Mouse (Mus musculus): ENCODE measurements at regions not wholly inside any gene's neighbourhood (a gene's known extent, or its start where the extent isn't known, plus 50 kb on each side); places are given as distances from the start of the nearest gene placed in this dataset.

DNA sequence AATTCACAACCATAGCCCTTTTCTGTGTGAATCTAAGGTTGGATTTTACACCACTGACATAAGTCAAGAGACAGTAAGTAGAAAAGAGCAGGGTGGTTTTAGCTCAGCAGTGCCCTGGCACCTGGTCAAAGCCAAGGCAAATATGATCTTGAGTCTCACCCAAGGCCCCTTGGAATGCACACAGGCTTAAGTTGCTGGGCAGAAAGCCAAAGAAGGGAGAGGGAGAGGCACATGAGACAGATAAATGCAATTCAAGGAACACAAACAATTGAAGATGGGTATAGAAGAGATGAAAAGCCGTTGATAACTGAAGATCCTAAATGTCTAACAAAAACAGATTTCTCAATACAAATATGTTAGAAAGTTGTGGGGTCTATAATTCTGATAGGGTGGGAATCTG lies 335.1 kb upstream of the Pik3r1 start:
- Histone ChIP-seq H3K27ac (no peak overlapping the region), H3K4me3 (no peak overlapping the region), H3K36me3 (no peaks in the 10 kb centered on the region), H3K4me2 (no peak overlapping the region), H3K9ac (no peak overlapping the region), H3K9me3 (no peaks in the 10 kb centered on the region), H3K27me3 (no peaks in the 10 kb centered on the region), H3K4me1 (peaks cover 4% of the 10 kb centered on the region; the same call in 1 of the 2 replicates)
- ATAC-seq (ENCODE audit: insufficient number of reproducible peaks, insufficient read depth, low FRiP score, low TSS enrichment, low read depth), result no peak
- WGBS, result 85% methylated on average over 1 of the region's 1 CpGs

DNA sequence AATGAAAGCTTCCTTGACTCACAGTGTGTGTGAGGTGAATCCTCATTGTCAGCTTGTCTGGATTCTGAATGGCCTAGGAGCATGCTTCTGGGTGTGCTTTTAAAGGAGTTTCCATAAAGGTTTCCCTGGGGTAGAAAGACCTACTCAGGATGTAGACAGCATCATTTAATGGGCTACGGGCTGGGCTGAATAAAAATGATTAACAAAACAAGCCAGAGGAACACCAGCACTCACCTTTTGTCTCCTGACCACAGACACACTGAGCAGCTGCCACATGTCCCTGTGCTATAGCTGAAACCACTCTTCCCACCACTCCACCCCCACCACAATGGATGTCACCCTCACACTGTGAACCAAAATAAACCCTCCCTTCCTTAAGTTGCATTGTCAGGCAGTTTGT lies 338.2 kb upstream of the Pik3r1 start:
- WGBS, result 71% methylated on average over 1 of the region's 1 CpGs
- H3K9me3 ChIP-seq, result no peaks in the 10 kb centered on the region

DNA sequence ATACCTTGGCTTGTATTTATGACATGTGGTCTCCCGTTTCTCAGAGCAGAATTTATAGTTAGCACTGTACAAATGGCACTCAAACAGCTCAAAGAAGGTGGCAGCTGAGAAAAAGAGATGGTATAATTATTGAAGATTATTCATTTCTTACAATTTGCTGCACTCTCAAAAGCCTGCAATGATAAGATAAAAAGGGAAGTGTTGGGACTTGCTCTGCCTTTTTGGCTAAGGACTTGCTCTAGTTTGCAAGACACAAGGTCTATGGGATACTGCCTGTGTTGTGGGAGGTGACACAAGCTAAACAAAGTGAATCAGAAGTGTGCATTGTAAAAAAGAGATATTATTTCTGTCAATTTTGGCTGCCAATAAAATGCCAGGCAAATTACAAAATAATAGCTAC lies 340.2 kb upstream of the Pik3r1 start:
- Histone ChIP-seq H3K4me2 (no peak overlapping the region), H3K9me3 (no peaks in the 10 kb centered on the region), H3K4me1 (peaks cover under 1% of the 10 kb centered on the region; the same call in 1 of the 2 replicates), H3K27me3 (no peaks in the 10 kb centered on the region), H3K27ac (no peak overlapping the region), H3K36me3 (no peaks in the 10 kb centered on the region), H3K4me3 (no peak overlapping the region), H3K9ac (no peak overlapping the region)
- 61% methylated on average over 1 of the region's 1 CpGs for WGBS
- no peak for ATAC-seq (ENCODE audit: insufficient number of reproducible peaks, insufficient read depth, low FRiP score, low TSS enrichment, low read depth)

More for the DNA sequence above, 338.2 kb upstream of the Pik3r1 start:
- Histone ChIP-seq H3K4me1 (peaks cover 4% of the 10 kb centered on the region; the same call in 1 of the 2 replicates), H3K36me3 (no peaks in the 10 kb centered on the region), H3K27me3 (no peaks in the 10 kb centered on the region), H3K27ac (no peak overlapping the region), H3K4me3 (no peak overlapping the region), H3K9ac (no peak overlapping the region), H3K4me2 (no peak overlapping the region)
- ATAC-seq (ENCODE audit: insufficient number of reproducible peaks, insufficient read depth, low FRiP score, low TSS enrichment, low read depth), result no peak

- Histone ChIP-seq H3K27ac (no peak overlapping the region), H3K9me3 (no peaks in the 10 kb centered on the region), H3K36me3 (no peaks in the 10 kb centered on the region), H3K4me1 (no peaks in the 10 kb centered on the region), H3K4me2 (no peak overlapping the region), H3K9ac (no peak overlapping the region), H3K27me3 (no peaks in the 10 kb centered on the region), H3K4me3 (no peak overlapping the region)
- ATAC-seq (ENCODE audit: insufficient number of reproducible peaks, insufficient read depth, low FRiP score, low TSS enrichment, low read depth), result no peak
- WGBS, result 83% methylated on average over 3 of the region's 3 CpGs
These were observed 340.9 kb upstream of the Pik3r1 start for GRCm38 (mm10) chr13:102108916-102109315.

- no peaks in the 10 kb centered on the region for H3K4me1 ChIP-seq
- H3K9me3 ChIP-seq, result no peaks in the 10 kb centered on the region
- no peak overlapping the region for H3K27ac ChIP-seq
- no peak overlapping the region for H3K9ac ChIP-seq
- 87% methylated on average over 5 of the region's 5 CpGs for WGBS
- no peaks in the 10 kb centered on the region for H3K27me3 ChIP-seq
- H3K4me3 ChIP-seq, result no peak overlapping the region
- H3K36me3 ChIP-seq, result no peaks in the 10 kb centered on the region
- no peak for ATAC-seq (ENCODE audit: insufficient number of reproducible peaks, insufficient read depth, low FRiP score, low TSS enrichment, low read depth)
- no peak overlapping the region for H3K4me2 ChIP-seq
These were observed 345.9 kb upstream of the Pik3r1 start for GRCm38 (mm10) chr13:102113941-102114340.

- no peak overlapping the region for H3K9ac ChIP-seq
- H3K27ac ChIP-seq, result no peak overlapping the region
- ATAC-seq (ENCODE audit: insufficient number of reproducible peaks, insufficient read depth, low FRiP score, low TSS enrichment, low read depth), result no peak
- 82% methylated on average over 6 of the region's 6 CpGs for WGBS
- no peaks in the 10 kb centered on the region for H3K9me3 ChIP-seq
- no peak overlapping the region for H3K4me2 ChIP-seq
- H3K27me3 ChIP-seq, result no peaks in the 10 kb centered on the region
- H3K36me3 ChIP-seq, result no peaks in the 10 kb centered on the region
- H3K4me3 ChIP-seq, result no peak overlapping the region
- no peaks in the 10 kb centered on the region for H3K4me1 ChIP-seq
These were observed 354.3 kb upstream of the Pik3r1 start for GRCm38 (mm10) chr13:102122341-102122740.

- Histone ChIP-seq H3K27me3 (no peaks in the 10 kb centered on the region), H3K4me2 (no peak overlapping the region), H3K36me3 (no peaks in the 10 kb centered on the region), H3K9me3 (no peaks in the 10 kb centered on the region), H3K4me1 (no peaks in the 10 kb centered on the region), H3K9ac (no peak overlapping the region), H3K27ac (no peak overlapping the region), H3K4me3 (no peak overlapping the region)
- 78% methylated on average over 4 of the region's 4 CpGs for WGBS
- no peak for ATAC-seq (ENCODE audit: insufficient number of reproducible peaks, insufficient read depth, low FRiP score, low TSS enrichment, low read depth)
These were observed 360.0 kb upstream of the Pik3r1 start for GRCm38 (mm10) chr13:102127933-102128430.

- Histone ChIP-seq H3K9me3 (no peaks in the 10 kb centered on the region), H3K27me3 (no peaks in the 10 kb centered on the region), H3K4me3 (no peak overlapping the region), H3K4me2 (no peak overlapping the region), H3K36me3 (no peaks in the 10 kb centered on the region), H3K4me1 (no peaks in the 10 kb centered on the region), H3K27ac (no peak overlapping the region), H3K9ac (no peak overlapping the region)
- 81% methylated on average over 2 of the region's 2 CpGs for WGBS
- no peak for ATAC-seq (ENCODE audit: insufficient number of reproducible peaks, insufficient read depth, low FRiP score, low TSS enrichment, low read depth)
These were observed 363.4 kb upstream of the Pik3r1 start for GRCm38 (mm10) chr13:102131459-102131858.

DNA sequence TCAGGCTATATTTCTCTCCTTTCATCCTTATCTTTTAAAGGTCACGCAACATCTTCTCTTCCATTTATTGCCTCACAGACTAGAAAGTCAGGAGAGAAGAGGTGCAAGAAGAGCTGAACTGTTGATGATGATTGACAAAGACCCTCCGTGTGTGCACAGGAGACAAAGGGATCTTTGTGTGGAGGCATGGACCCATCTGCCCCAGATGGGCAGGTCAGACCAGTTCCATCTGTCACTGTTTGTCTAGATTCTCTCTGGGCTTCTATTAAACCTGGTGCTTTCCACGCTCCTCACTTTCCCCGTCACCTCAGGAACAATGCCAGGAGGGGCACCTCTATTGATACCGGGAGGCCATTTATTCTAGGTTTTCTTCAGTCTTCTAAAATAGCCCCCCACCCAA lies 364.1 kb upstream of the Pik3r1 start:
- no peak overlapping the region for H3K4me3 ChIP-seq
- H3K9me3 ChIP-seq, result no peaks in the 10 kb centered on the region
- no peak overlapping the region for H3K9ac ChIP-seq
- ATAC-seq (ENCODE audit: insufficient number of reproducible peaks, insufficient read depth, low FRiP score, low TSS enrichment, low read depth), result no peak
- no peaks in the 10 kb centered on the region for H3K36me3 ChIP-seq
- no peak overlapping the region for H3K4me2 ChIP-seq
- 51% methylated on average over 5 of the region's 5 CpGs for WGBS
- H3K27me3 ChIP-seq, result no peaks in the 10 kb centered on the region
- no peaks in the 10 kb centered on the region for H3K4me1 ChIP-seq
- H3K27ac ChIP-seq, result no peak overlapping the region

GRCm38 (mm10) chr13:102132696-102133095 lies 364.7 kb upstream of the Pik3r1 start:
- Histone ChIP-seq H3K4me2 (no peak overlapping the region), H3K4me1 (no peaks in the 10 kb centered on the region), H3K27me3 (no peaks in the 10 kb centered on the region), H3K27ac (no peak overlapping the region), H3K4me3 (no peak overlapping the region), H3K9ac (no peak overlapping the region), H3K36me3 (no peaks in the 10 kb centered on the region), H3K9me3 (no peaks in the 10 kb centered on the region)
- 72% methylated on average over 2 of the region's 2 CpGs for WGBS
- no peak for ATAC-seq (ENCODE audit: insufficient number of reproducible peaks, insufficient read depth, low FRiP score, low TSS enrichment, low read depth)

DNA sequence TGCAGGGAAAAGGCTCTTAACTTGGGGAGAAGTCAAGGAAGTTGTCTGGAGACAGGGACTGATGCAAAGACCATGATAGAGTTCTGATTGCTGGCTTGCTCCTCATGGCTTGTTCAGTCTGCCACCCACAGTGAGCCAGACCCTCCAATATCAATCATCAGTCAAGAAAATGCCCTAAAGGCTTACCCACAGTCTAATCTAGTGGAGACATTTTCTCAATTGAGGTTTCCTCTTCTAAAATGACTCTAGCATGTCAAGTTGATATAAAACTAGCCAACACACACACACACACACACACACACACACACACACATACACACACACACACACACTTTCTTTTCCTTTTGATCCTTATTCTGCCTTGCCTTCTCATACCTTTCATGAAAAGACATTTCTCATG lies 367.2 kb upstream of the Pik3r1 start:
- Histone ChIP-seq H3K4me1 (no peaks in the 10 kb centered on the region), H3K4me3 (no peak overlapping the region), H3K9ac (no peak overlapping the region), H3K27ac (no peak overlapping the region), H3K9me3 (no peaks in the 10 kb centered on the region), H3K4me2 (no peak overlapping the region), H3K27me3 (no peaks in the 10 kb centered on the region), H3K36me3 (no peaks in the 10 kb centered on the region)
- no peak for ATAC-seq (ENCODE audit: insufficient number of reproducible peaks, insufficient read depth, low FRiP score, low TSS enrichment, low read depth)

GRCm38 (mm10) chr13:102142986-102143385 lies 375.0 kb upstream of the Pik3r1 start:
- ATAC-seq (ENCODE audit: insufficient number of reproducible peaks, insufficient read depth, low FRiP score, low TSS enrichment, low read depth), result no peak
- 89% methylated on average over 7 of the region's 7 CpGs for WGBS
- H3K27me3 ChIP-seq, result no peaks in the 10 kb centered on the region
- H3K4me3 ChIP-seq, result no peak overlapping the region
- H3K4me2 ChIP-seq, result no peak overlapping the region
- no peak overlapping the region for H3K9ac ChIP-seq
- no peaks in the 10 kb centered on the region for H3K9me3 ChIP-seq
- no peak overlapping the region for H3K27ac ChIP-seq
- H3K4me1 ChIP-seq, result no peaks in the 10 kb centered on the region
- no peaks in the 10 kb centered on the region for H3K36me3 ChIP-seq

- Histone ChIP-seq H3K4me3 (no peak overlapping the region), H3K9me3 (no peaks in the 10 kb centered on the region), H3K36me3 (no peaks in the 10 kb centered on the region), H3K4me2 (no peak overlapping the region), H3K4me1 (no peaks in the 10 kb centered on the region), H3K9ac (no peak overlapping the region), H3K27me3 (no peaks in the 10 kb centered on the region), H3K27ac (no peak overlapping the region)
- no peak for ATAC-seq (ENCODE audit: insufficient number of reproducible peaks, insufficient read depth, low FRiP score, low TSS enrichment, low read depth)
- WGBS, result 74% methylated on average over 2 of the region's 2 CpGs
These were observed 375.8 kb upstream of the Pik3r1 start for GRCm38 (mm10) chr13:102143848-102144247.
